Mouse (Mus musculus) limb, embryonic 12.5 days (tissue): ENCODE measurements around the gene Cdc42ep2. TPM values are rescaled to one million over a fixed set of nuclear protein-coding genes. Genes with fewer than 3 reads are reported as not detected.
A peak's percentile ranks its signal among the peaks of the same experiment; 100 is the strongest.
"Not testable (repeated sequence)": the region's sequence is repeated elsewhere in the genome, so short reads cannot be mapped to it uniquely, and the experiment has no call there.

Experiments
- ATAC-seq: fragments of 200-750 bp; cut with Nextera tagmentation; 2 replicates; pipeline ENCODE4 v1.8.0; 2017; ENCODE audit warnings: low read depth, moderate TSS enrichment; ENCODE audit not compliant: insufficient number of reproducible peaks, insufficient read depth, low FRiP score, low TSS enrichment
- H3K27ac ChIP-seq: fragments of 300-500 bp; sonication (generic); 2 replicates; pipeline ENCODE4 v1.5.1; 2016; ENCODE audit warnings: mild to moderate bottlenecking, moderate library complexity
- H3K27me3 ChIP-seq: fragments of 300-500 bp; sonication (generic); 2 replicates; pipeline ENCODE4 v1.6.1; 2016; ENCODE audit warnings: mild to moderate bottlenecking, moderate library complexity
- H3K36me3 ChIP-seq: fragments of 300-500 bp; sonication (generic); 2 replicates; pipeline ENCODE4 v1.6.1; 2016; ENCODE audit warnings: mild to moderate bottlenecking, moderate library complexity
- H3K4me1 ChIP-seq: fragments of 300-500 bp; sonication (generic); replicated peaks from 2 replicates; pipeline ENCODE4 v1.6.1; 2016
- H3K4me2 ChIP-seq: fragments of 300-500 bp; sonication (generic); 2 replicates; pipeline ENCODE4 v1.6.1; 2016; ENCODE audit warnings: mild to moderate bottlenecking, moderate library complexity
- H3K4me3 ChIP-seq: fragments of 300-500 bp; sonication (generic); replicated peaks from 2 replicates; pipeline ENCODE4 v1.5.1; 2016; ENCODE audit warnings: mild to moderate bottlenecking
- H3K9ac ChIP-seq: fragments of 300-500 bp; sonication (generic); replicated peaks from 2 replicates; pipeline ENCODE4 v1.6.1; 2016; ENCODE audit warnings: mild to moderate bottlenecking, moderate library complexity
- H3K9me3 ChIP-seq: fragments of 300-500 bp; sonication (generic); 2 replicates; pipeline ENCODE4 v1.6.1; 2016; ENCODE audit warnings: mild to moderate bottlenecking, moderate library complexity
- WGBS: fragments of 180-500 bp; shearing (Covaris S2); methylation state at CpG from one replicate; pipeline ENCODE4 v1.1.7; 2016; 5-methylcytosine and 5-hydroxymethylcytosine counted together
- polyA plus RNA-seq: library from polyadenylated mRNA; unstranded; fragments of >200 nt; fragmentation: Nextera tagmentation; extraction: Ambion mirVana; gene quantifications from 2 replicates; pipeline ENCODE4 v1.2.1, GENCODE M21; 2016

Gene Cdc42ep2
- polyA plus RNA-seq, 1 experiment from 2014 or later = 2.7 TPM

DNA sequence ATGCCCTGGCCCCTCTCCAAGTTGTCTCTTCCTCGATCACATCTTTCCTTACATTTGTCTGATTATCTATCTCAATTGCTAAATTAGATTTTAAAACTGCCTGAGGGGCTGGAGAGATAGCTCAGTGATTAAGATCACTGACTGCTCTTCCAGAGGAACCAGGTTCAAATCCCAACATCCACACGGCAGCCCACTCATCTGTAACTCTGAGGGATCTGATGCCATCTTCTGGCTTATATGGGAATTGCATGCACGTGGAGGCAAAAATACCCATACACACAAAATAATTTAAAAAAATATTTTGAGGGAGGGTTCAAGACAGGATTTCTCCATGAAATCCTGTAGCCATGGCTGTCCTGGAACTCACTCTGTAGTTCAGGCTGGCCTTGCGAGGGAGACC lies 38.8 kb downstream of the Cdc42ep2 start:
- WGBS = 58% methylated on average over 4 of the region's 4 CpGs

DNA sequence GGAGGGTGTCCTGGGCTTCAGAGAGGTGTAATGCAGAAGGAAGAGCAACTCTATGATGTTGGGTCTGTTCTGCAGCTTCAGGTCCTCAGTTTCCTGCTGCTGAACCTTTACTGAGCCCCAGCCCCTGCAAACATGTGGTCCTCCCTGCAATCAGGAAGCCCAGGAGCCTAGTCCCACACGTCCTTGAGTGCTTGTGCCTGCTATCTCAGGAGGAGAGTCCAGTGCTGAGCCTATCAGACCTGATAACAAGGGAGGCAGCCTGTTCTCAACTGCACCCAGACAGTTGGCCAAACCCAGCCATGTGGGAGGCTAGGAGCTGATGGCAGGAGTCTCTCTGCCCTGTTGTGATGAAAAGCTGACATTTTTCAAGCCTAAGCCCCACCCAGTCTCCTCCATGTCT lies 40.7 kb downstream of the Cdc42ep2 start:
- Histone ChIP-seq H3K4me1 (no peaks in the 10 kb centered on the region), H3K36me3 (no peaks in the 10 kb centered on the region), H3K27ac (no peak overlapping the region), H3K4me2 (no peak overlapping the region), H3K9me3 (no peaks in the 10 kb centered on the region), H3K4me3 (no peak overlapping the region), H3K27me3 (no peaks in the 10 kb centered on the region), H3K9ac (no peak overlapping the region)
- no peak for ATAC-seq
- 47% methylated on average over 1 of the region's 1 CpGs for WGBS

More for the DNA sequence above, 38.8 kb downstream of the Cdc42ep2 start:
- ATAC-seq = no peak
- no peaks in the 10 kb centered on the region for H3K27me3 ChIP-seq
- no peaks in the 10 kb centered on the region for H3K4me1 ChIP-seq
- no peaks in the 10 kb centered on the region for H3K36me3 ChIP-seq
- no peaks in the 10 kb centered on the region for H3K9me3 ChIP-seq
- H3K27ac ChIP-seq = no peak overlapping the region
- H3K4me3 ChIP-seq = no peak overlapping the region
- H3K4me2 ChIP-seq = no peak overlapping the region
- H3K9ac ChIP-seq = no peak overlapping the region

DNA sequence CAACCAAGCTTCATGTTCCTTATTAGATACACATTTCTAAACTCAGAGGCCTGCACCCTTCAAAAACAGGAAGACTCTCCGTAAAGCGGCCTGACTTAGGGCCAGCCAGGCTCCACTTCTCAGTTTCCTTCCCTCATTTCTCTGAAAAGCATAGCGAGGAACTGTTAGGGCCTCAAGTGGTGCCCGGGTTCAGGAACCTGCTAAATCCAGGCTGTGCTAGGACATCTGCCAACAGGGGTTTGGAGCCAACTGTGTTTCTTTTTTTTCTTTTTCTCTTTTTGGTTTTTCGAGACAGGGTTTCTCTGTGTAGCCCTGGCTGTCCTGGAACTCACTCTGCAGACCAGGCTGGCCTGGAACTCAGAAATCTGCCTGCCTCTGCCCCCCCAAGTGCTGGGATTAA lies 42.5 kb downstream of the Cdc42ep2 start:
- 87% methylated on average over 5 of the region's 5 CpGs for WGBS

DNA sequence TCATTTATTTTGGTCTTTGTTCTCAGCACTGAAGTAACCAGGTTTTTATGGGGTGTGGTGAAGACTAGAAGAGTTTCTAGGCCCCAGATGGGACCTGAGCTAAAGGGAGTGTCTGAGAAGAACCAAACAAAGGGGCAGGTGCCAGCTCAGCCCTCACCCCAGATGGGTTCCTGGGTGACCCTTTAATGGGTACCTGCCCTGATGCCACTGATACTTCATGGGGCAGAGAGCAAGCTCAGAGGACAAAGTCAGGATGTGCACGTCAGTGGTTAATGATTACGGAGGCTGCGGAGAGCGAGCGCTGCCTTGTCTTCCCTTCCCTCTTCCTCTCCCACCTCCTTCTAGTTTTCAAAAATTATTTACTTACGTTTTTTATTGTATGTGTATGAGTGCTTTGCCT lies 43.5 kb downstream of the Cdc42ep2 start:
- ATAC-seq = no peak
- Histone ChIP-seq H3K4me3 (no peak overlapping the region), H3K9ac (no peak overlapping the region), H3K27me3 (no peaks in the 10 kb centered on the region), H3K4me2 (no peak overlapping the region), H3K9me3 (no peaks in the 10 kb centered on the region), H3K4me1 (peaks cover 5% of the 10 kb centered on the region), H3K36me3 (no peaks in the 10 kb centered on the region), H3K27ac (no peak overlapping the region)
- 93% methylated on average over 6 of the region's 6 CpGs for WGBS

More for the DNA sequence above, 42.5 kb downstream of the Cdc42ep2 start:
- not testable (repeated sequence) for H3K27me3 ChIP-seq, H3K9me3 ChIP-seq, H3K9ac ChIP-seq, H3K27ac ChIP-seq, H3K4me3 ChIP-seq, H3K4me2 ChIP-seq, ATAC-seq, H3K4me1 ChIP-seq, H3K36me3 ChIP-seq

DNA sequence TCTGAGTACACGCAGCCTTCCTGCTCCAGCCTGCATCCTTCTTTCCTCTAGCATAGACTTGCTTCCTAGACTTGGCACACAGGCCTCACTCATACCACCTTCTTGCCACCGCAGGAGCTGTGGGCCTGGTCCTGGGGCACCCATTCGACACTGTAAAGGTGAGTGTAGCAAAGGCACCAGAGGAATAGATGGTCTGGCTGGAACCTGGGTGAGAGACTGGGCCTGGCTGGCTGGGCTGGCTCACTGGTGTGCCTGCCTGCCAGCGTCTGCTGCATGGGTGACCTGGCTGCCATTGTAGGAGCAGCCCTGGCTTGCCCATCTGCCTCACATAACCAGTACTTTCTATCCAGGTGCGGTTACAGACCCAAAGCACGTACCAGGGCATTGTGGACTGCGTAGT lies 44.9 kb downstream of the Cdc42ep2 start:
- no peak overlapping the region for H3K27ac ChIP-seq
- 0 out of 2 replicates have a peak overlapping the region, but pooled peaks have one; percentile 12 for H3K9ac ChIP-seq
- no peak overlapping the region for H3K4me2 ChIP-seq
- WGBS = 91% methylated on average over 7 of the region's 7 CpGs
- no peak for ATAC-seq
- no peaks in the 10 kb centered on the region for H3K9me3 ChIP-seq
- no peak overlapping the region for H3K4me3 ChIP-seq
- H3K4me1 ChIP-seq = peaks cover 9% of the 10 kb centered on the region
- H3K36me3 ChIP-seq = no peaks in the 10 kb centered on the region
- no peaks in the 10 kb centered on the region for H3K27me3 ChIP-seq

DNA sequence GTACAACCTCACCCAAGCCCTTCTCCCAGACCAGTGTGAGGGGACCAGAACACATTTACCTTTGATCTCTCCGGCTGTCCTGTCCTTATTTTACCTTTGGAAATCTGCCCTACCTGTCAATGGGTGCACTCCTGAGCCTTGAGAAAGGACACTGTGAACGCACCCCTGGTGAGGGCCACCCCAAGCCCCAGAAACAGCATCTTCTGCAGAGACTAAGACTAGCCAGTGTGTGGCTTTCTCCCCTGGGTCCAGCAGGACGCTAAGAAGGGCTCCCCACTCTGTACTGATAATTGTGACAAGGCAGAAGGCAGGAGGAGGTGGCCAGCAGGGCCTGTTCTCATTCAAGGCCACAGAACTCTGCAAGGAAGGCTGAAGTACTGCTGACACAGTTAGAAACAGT lies 45.7 kb downstream of the Cdc42ep2 start:
- H3K4me3 ChIP-seq = no peak overlapping the region
- no peak overlapping the region for H3K9ac ChIP-seq
- no peak overlapping the region for H3K27ac ChIP-seq
- peaks cover 16% of the 10 kb centered on the region for H3K4me1 ChIP-seq
- no peaks in the 10 kb centered on the region for H3K36me3 ChIP-seq
- 82% methylated on average over 3 of the region's 3 CpGs for WGBS
- no peaks in the 10 kb centered on the region for H3K9me3 ChIP-seq
- no peak overlapping the region for H3K4me2 ChIP-seq
- ATAC-seq = no peak
- H3K27me3 ChIP-seq = no peaks in the 10 kb centered on the region

DNA sequence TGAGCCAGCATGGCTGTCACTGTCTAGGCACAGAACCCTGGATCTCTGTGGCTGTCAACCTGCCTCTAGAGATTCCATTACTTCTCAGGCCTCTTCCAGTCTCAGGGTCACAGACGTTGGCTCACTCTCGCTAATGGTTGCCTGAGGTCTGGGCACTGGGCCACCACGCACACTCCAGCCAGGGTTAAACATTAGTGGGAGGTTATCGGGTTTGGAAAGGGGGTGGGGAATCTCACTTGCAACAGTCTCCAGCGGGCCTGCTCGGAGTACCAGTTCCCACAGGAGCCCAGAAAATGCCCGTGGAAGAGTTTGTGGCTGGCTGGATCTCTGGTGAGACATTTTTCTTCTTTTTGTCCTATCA lies 46.3 kb downstream of the Cdc42ep2 start:
- H3K9me3 ChIP-seq = no peaks in the 10 kb centered on the region
- no peaks in the 10 kb centered on the region; the same call in 1 of the 2 replicates for H3K36me3 ChIP-seq
- 0 out of 2 replicates have a peak overlapping the region, but pooled peaks have one; percentile 23 for H3K9ac ChIP-seq
- H3K4me2 ChIP-seq = 0 out of 2 replicates have a peak overlapping the region, but pooled peaks have one; percentile 2
- WGBS = 81% methylated on average over 7 of the region's 7 CpGs
- ATAC-seq = no peak
- H3K4me1 ChIP-seq = peaks cover 22% of the 10 kb centered on the region
- no peak overlapping the region for H3K27ac ChIP-seq
- no peaks in the 10 kb centered on the region for H3K27me3 ChIP-seq
- H3K4me3 ChIP-seq = 0 out of 2 replicates have a peak overlapping the region, but pooled peaks have one; percentile 11

DNA sequence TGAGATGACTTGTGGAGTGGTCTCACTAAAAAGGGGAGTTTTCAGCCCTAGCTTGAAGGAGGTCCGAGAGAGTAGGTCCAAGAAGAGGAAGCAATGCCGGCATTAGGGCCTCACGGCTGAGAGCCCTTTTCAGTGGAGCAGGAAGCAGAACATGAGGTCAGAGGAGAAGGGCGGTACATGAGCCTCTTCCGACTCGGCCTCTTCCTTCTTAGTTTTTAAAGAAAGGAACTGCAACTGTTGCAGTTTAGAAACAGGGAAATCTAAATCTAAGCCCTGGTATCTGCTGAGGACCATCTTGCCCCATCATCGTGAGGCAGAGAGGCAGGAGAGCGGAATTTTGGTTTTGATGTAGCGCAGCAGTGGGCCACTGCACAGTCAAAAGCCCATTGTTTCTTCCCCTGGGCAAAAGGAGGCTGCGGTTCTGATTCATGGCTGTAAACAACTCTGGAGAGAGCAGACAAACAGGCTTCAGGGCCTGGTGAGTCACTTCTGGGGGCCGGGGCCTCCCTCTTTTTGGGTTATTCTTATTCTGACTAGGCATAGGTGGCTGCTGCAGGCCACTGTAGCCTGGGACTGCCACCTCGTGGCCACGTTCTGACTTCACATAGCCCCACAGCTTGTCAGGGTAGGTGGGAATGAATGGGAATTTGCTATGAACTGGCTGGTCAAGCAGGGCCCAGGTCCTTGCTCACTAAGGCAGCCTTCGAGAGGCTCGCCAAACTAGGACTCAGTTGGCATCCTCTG lies 46.8 kb downstream of the Cdc42ep2 start, which contains the start of gene Slc25a45:
Slc25a45 (plus strand) TSS at position 191 of the 744 bp plus-strand sequence.
- H3K4me2 ChIP-seq = 0 out of 2 replicates have a peak within 1 kb of the TSS, but pooled peaks have one; percentile 2
- ATAC-seq = no peak
- H3K27ac ChIP-seq = peak within 1 kb of the TSS; percentile 53
- H3K27me3 ChIP-seq = no peaks in the 10 kb centered on the region
- H3K9me3 ChIP-seq = no peaks in the 10 kb centered on the region
- H3K4me3 ChIP-seq = peak within 1 kb of the TSS; percentile 11; the same call in 1 of the 2 replicates
- 0 out of 2 replicates have a peak within 1 kb of the TSS, but pooled peaks have one; percentile 23 for H3K9ac ChIP-seq
- WGBS = 55% methylated on average over 15 of the region's 15 CpGs
- H3K4me1 ChIP-seq = peaks cover 26% of the 10 kb centered on the region
- peaks cover 5% of the 10 kb centered on the region for H3K36me3 ChIP-seq

DNA sequence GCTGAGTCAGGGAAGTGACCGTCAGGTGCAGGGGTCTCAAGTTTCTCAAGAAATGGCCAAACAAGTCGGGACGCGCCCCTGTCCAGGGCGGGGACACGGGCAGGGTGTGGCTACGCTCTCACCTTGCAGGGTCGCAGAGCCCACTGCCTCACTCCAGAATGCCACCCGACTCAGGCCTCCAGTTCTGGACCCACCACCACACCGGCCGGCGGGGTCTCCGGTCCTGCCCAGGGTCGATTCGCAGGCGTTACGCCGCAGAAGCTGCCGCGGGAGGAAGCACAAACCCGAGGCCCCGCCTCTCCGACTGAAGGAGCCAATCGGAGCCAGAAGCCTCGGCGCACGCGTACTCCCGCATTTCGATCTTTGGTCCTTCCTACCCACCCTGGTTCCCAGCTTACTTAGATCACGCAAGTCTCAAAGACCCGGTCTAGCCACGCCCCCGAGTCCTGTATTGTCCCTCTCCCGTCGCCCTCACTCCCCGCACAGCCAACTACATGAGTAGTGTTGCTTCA lies 49.6 kb downstream of the Cdc42ep2 start, which contains the start of gene Frmd8:
Frmd8 (minus strand) TSS at position 306 of the 512 bp plus-strand sequence.
- H3K4me1 ChIP-seq = peaks cover 48% of the 10 kb centered on the region
- peak within 1 kb of the TSS; percentile 77 for H3K9ac ChIP-seq
- peak within 1 kb of the TSS; percentile 86 for H3K4me2 ChIP-seq
- under 1% methylated on average over 37 of the region's 37 CpGs for WGBS
- no peaks in the 10 kb centered on the region for H3K27me3 ChIP-seq
- no peaks in the 10 kb centered on the region for H3K9me3 ChIP-seq
- peak within 1 kb of the TSS; percentile 78 for H3K4me3 ChIP-seq
- H3K27ac ChIP-seq = peak within 1 kb of the TSS; percentile 73
- ATAC-seq = peak; percentile 77
- H3K36me3 ChIP-seq = peaks cover 23% of the 10 kb centered on the region

DNA sequence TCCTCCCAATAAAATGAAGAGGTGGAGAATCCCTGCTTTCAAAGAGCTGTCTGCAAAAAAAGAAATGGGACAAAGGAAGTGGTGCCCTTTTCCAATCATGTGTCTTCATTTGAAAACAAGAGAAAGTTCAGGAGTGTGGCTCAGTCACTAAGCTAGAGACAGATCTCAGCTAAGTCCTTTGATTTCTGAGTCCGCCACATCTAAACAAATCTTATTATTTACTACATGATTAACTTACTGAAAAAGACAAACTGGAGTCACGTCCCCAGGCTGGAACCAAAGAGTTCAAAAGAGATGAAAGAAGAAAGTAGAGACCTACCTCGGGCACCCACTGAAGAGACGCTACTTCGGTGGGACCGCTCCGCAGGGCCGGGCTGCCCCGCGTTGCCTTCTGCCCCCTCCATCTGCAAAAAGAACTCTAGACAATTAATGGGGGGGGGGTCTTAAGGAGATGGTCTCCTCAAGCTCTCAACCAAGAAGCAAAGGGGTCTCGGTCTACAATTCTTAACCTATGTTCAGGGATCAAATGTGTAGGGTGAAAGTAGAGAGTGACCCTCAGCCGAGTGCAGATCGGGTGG lies 50.1 kb downstream of the Cdc42ep2 start:
- peak overlapping the region; percentile 78 for H3K4me3 ChIP-seq
- H3K27ac ChIP-seq = peak overlapping the region; percentile 17; the same call in 1 of the 2 replicates
- peaks cover 29% of the 10 kb centered on the region for H3K36me3 ChIP-seq
- WGBS = 16% methylated on average over 13 of the region's 13 CpGs
- peak overlapping the region; percentile 86 for H3K4me2 ChIP-seq
- H3K27me3 ChIP-seq = no peaks in the 10 kb centered on the region
- H3K4me1 ChIP-seq = peaks cover 50% of the 10 kb centered on the region
- H3K9ac ChIP-seq = peak overlapping the region; percentile 77
- H3K9me3 ChIP-seq = no peaks in the 10 kb centered on the region
- no peak for ATAC-seq

DNA sequence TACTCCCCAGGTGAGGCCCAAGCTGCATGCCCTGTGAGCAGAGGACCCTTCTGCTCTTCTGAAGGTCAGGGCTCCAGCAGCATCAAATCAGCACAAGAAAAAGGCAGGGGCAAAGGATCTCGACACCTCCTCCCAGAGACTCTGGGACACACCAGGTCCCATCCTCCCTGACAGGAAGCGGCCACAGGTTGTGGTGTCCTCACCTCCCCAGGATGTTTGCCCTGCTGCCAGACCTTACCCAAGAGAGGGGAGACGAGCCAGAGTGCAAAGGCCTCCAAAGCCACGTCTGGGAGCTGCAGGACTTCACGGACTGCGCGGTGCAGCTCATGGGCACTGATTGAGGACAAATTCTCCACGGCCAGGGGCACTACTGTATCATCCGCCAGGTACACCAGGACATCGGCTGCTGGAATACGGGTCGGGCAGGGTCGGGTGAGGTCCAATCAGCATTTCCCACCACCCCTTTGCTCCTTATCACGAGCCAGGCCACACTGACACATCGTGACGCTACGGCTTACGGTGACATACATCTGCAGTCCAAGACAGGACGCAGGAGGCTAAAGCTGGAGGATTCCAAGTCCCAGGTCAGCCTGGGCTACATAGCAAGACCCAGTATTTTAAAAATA lies 51.6 kb downstream of the Cdc42ep2 start:
- Histone ChIP-seq H3K27ac (no peak overlapping the region), H3K9ac (0 out of 2 replicates have a peak overlapping the region, but pooled peaks have one; percentile 23), H3K4me3 (no peak overlapping the region), H3K4me2 (no peak overlapping the region), H3K9me3 (no peaks in the 10 kb centered on the region), H3K27me3 (no peaks in the 10 kb centered on the region), H3K36me3 (peaks cover 43% of the 10 kb centered on the region), H3K4me1 (peaks cover 50% of the 10 kb centered on the region)
- no peak for ATAC-seq
- WGBS = 85% methylated on average over 19 of the region's 19 CpGs
